Mouse (Mus musculus): ENCODE results near the gene S100a1.

Gene S100a1

GRCm38 (mm10) chr3:90465081-90465685 is 49.0 kb downstream of the S100a1 start:
- DNase-seq (ENCODE audit: low spot score) = peak; percentile 33

GRCm38 (mm10) chr3:90464552-90465080 is 49.6 kb downstream of the S100a1 start:
- DNase-seq (ENCODE audit: low spot score) = peak; percentile 9

- no peak for DNase-seq (ENCODE audit: low spot score)
Observed at GRCm38 (mm10) chr3:90462579-90462978, 51.6 kb downstream of the S100a1 start.

GRCm38 (mm10) chr3:90461935-90462334 is 52.3 kb downstream of the S100a1 start:
- DNase-seq (ENCODE audit: low spot score) = no peak
